Mouse (Mus musculus) embryonic fibroblast, embryonic 13.5 days (primary cell): ENCODE data around the gene Hacl1.

ENCODE experiments used
- CTCF ChIP-seq: IDR thresholded peaks from 2 replicates; pipeline ENCODE4 v1.5.1; 2011; ENCODE audit warnings: mild to moderate bottlenecking, control low read depth, low read length, moderate library complexity, borderline replicate concordance; ENCODE audit not compliant: insufficient read depth
- POLR2A ChIP-seq: IDR thresholded peaks from 2 replicates; pipeline ENCODE4 v1.6.1; 2011; ENCODE audit warnings: low read depth, mild to moderate bottlenecking, control low read depth, low read length, moderate library complexity

DNA sequence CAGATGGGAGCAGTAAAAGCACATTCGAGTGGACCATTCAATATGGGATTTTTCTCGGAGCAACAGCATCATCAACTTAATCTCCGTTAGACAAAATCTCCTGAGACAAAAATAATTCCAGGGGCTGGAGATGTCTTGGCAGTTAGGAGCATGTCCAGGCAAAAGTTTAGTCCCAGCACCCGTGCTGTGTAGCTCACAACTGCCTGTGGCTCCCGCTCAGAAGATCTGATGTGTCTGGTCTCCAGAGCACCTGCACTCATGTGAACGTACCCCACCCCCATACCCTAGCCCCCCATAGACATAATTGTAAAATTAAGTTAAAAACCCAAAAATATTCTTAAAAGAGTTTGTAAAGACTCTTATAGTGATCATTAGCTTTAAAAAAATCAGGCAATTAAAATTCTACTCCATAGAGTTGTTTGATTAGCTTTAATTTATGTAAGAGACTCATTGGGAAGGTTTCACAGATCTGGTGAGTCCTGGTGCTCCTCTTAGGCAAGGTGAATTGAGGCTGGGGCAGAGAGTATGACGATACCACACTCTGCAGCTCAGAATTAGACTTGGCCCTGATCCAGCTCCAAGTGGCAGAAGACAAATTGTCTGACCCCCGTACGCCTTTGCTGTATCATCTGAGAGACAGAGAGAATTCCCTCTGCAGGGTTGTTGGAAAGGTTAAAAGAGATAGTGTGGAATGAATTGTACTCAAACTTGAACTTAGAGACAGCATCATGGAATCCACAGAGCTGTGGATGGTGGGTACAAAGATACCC is 62.9 kb downstream of the Hacl1 start:
- TF ChIP-seq CTCF (no peak), POLR2A (no peak)
